Mouse (Mus musculus) kidney, adult 8-10 months (tissue): ENCODE measurements around the gene Defa30.
"Not testable (repeated sequence)": the region's sequence is repeated elsewhere in the genome, so short reads cannot be mapped to it uniquely, and the experiment has no call there.

ENCODE experiments used
- DNase-seq, 2 experiments: peaks; one replicate each; pipeline ENCODE4 v3.0.0; 2022

The Defa30 gene

GRCm38 (mm10) chr8:21134342-21134741, at the start of gene Defa30:
Defa30 (plus strand) TSS chr8:21134642.
- not testable (repeated sequence) for DNase-seq

- DNase-seq: peak in 1 of 2 experiments; percentile 25
Observed at GRCm38 (mm10) chr8:21093106-21093505, 41.3 kb upstream of the Defa30 start.

GRCm38 (mm10) chr8:21095950-21096349, 38.5 kb upstream of the Defa30 start, which contains the start of gene Gm14851:
Gm14851 (minus strand) TSS chr8:21096050.
- DNase-seq: not testable (repeated sequence)

GRCm38 (mm10) chr8:21161977-21162376, 27.5 kb downstream of the Defa30 start, which contains the start of gene Defa22:
Defa22 (plus strand) TSS chr8:21162277.
- DNase-seq: not testable (repeated sequence)
